Mouse (Mus musculus): Measurements from ENCODE around the gene Vars. TPM values are rescaled to one million over a fixed set of nuclear protein-coding genes. Genes with fewer than 3 reads are reported as not detected.

Gene Vars
- total and polyA plus RNA-seq, 2 experiments from 2014 or later = 40.9 to 97.8 TPM

GRCm38 (mm10) chr17:35007387-35007991, 6.7 kb downstream of the Vars start:
- Histone ChIP-seq H3K36me3 (ENCODE audit: insufficient read depth, low read length) (peaks cover 48% of the 10 kb centered on the region), H3K27ac (ENCODE audit: low read depth, low read length) (no peak overlapping the region), H3K4me2 (ENCODE audit: low read depth, low read length, poor library complexity, severe bottlenecking) (no peak overlapping the region), H3K27me3 (ENCODE audit: insufficient read depth, low read length) (no peaks in the 10 kb centered on the region), H3K9ac (replicated peaks; ENCODE audit: low read length, poor library complexity, severe bottlenecking) (no peak overlapping the region), H3K4me3 (ENCODE audit: low read depth, low read length) (no peak overlapping the region), H3K9me3 (ENCODE audit: low read length) (no peaks in the 10 kb centered on the region), H3K4me1 (ENCODE audit: insufficient read depth, low read length) (peaks cover 3% of the 10 kb centered on the region)
- ATAC-seq (ENCODE audit: low FRiP score) (no peak), DNase-seq (ENCODE audit: low spot score) (no peak)
- TF ChIP-seq CTCF (IDR thresholded peaks at IDR 0.05) = peak; percentile 34; the same call in 1 of the 2 replicates
- WGBS = 95% methylated on average over 7 of the region's 7 CpGs

- no peaks in the 10 kb centered on the region for H3K27me3 ChIP-seq (ENCODE audit: insufficient read depth, low read length)
- ATAC-seq (ENCODE audit: low FRiP score) = no peak
- no peak overlapping the region for H3K4me2 ChIP-seq (ENCODE audit: low read depth, low read length, poor library complexity, severe bottlenecking)
- no peak for DNase-seq (ENCODE audit: low spot score)
- WGBS = 85% methylated on average over 7 of the region's 7 CpGs
- no peaks in the 10 kb centered on the region for H3K9me3 ChIP-seq (ENCODE audit: low read length)
- peaks cover 66% of the 10 kb centered on the region for H3K36me3 ChIP-seq (ENCODE audit: insufficient read depth, low read length)
- TF ChIP-seq CTCF (IDR thresholded peaks at IDR 0.05) = no peak
- no peaks in the 10 kb centered on the region for H3K4me1 ChIP-seq (ENCODE audit: insufficient read depth, low read length)
- no peak overlapping the region for H3K9ac ChIP-seq (replicated peaks; ENCODE audit: low read length, poor library complexity, severe bottlenecking)
- no peak overlapping the region for H3K4me3 ChIP-seq (ENCODE audit: low read depth, low read length)
- H3K27ac ChIP-seq (ENCODE audit: low read depth, low read length) = no peak overlapping the region
Measured at GRCm38 (mm10) chr17:35009586-35009985, 8.8 kb downstream of the Vars start.

- H3K4me1 ChIP-seq (ENCODE audit: insufficient read depth, low read length) = no peaks in the 10 kb centered on the region
- H3K27ac ChIP-seq (ENCODE audit: low read depth, low read length) = no peak overlapping the region
- DNase-seq (ENCODE audit: low spot score) = no peak
- no peak for TF ChIP-seq CTCF (IDR thresholded peaks at IDR 0.05)
- no peak for ATAC-seq (ENCODE audit: low FRiP score)
- H3K9ac ChIP-seq (replicated peaks; ENCODE audit: low read length, poor library complexity, severe bottlenecking) = no peak overlapping the region
- no peaks in the 10 kb centered on the region for H3K9me3 ChIP-seq (ENCODE audit: low read length)
- WGBS = 92% methylated on average over 8 of the region's 8 CpGs
- no peak overlapping the region for H3K4me3 ChIP-seq (ENCODE audit: low read depth, low read length)
- no peak overlapping the region for H3K4me2 ChIP-seq (ENCODE audit: low read depth, low read length, poor library complexity, severe bottlenecking)
- H3K36me3 ChIP-seq (ENCODE audit: insufficient read depth, low read length) = peaks cover 71% of the 10 kb centered on the region
- no peaks in the 10 kb centered on the region for H3K27me3 ChIP-seq (ENCODE audit: insufficient read depth, low read length)
Measured at GRCm38 (mm10) chr17:35011440-35011839, 10.7 kb downstream of the Vars start.

GRCm38 (mm10) chr17:35012430-35012829, 11.6 kb downstream of the Vars start:
- Histone ChIP-seq H3K9me3 (ENCODE audit: low read length) (no peaks in the 10 kb centered on the region), H3K4me2 (ENCODE audit: low read depth, low read length, poor library complexity, severe bottlenecking) (no peak overlapping the region), H3K4me3 (ENCODE audit: low read depth, low read length) (no peak overlapping the region), H3K9ac (replicated peaks; ENCODE audit: low read length, poor library complexity, severe bottlenecking) (no peak overlapping the region), H3K27me3 (ENCODE audit: insufficient read depth, low read length) (no peaks in the 10 kb centered on the region), H3K4me1 (ENCODE audit: insufficient read depth, low read length) (no peaks in the 10 kb centered on the region), H3K36me3 (ENCODE audit: insufficient read depth, low read length) (peaks cover 72% of the 10 kb centered on the region), H3K27ac (ENCODE audit: low read depth, low read length) (no peak overlapping the region)
- DNase-seq (ENCODE audit: low spot score) (no peak), ATAC-seq (ENCODE audit: low FRiP score) (no peak)
- TF ChIP-seq CTCF (IDR thresholded peaks at IDR 0.05) = no peak
- 90% methylated on average over 13 of the region's 13 CpGs for WGBS

GRCm38 (mm10) chr17:35013221-35013620, 12.4 kb downstream of the Vars start:
- peaks cover 72% of the 10 kb centered on the region for H3K36me3 ChIP-seq (ENCODE audit: insufficient read depth, low read length)
- H3K4me2 ChIP-seq (ENCODE audit: low read depth, low read length, poor library complexity, severe bottlenecking) = no peak overlapping the region
- 86% methylated on average over 6 of the region's 6 CpGs for WGBS

GRCm38 (mm10) chr17:35015296-35015695, 14.5 kb downstream of the Vars start:
- no peak for TF ChIP-seq CTCF (IDR thresholded peaks at IDR 0.05)
- DNase-seq (ENCODE audit: low spot score) = no peak
- ATAC-seq (ENCODE audit: low FRiP score) = no peak
- no peak overlapping the region for H3K4me2 ChIP-seq (ENCODE audit: low read depth, low read length, poor library complexity, severe bottlenecking)
- no peaks in the 10 kb centered on the region for H3K9me3 ChIP-seq (ENCODE audit: low read length)
- H3K9ac ChIP-seq (replicated peaks; ENCODE audit: low read length, poor library complexity, severe bottlenecking) = no peak overlapping the region
- H3K4me1 ChIP-seq (ENCODE audit: insufficient read depth, low read length) = no peaks in the 10 kb centered on the region
- no peak overlapping the region for H3K4me3 ChIP-seq (ENCODE audit: low read depth, low read length)
- no peaks in the 10 kb centered on the region for H3K27me3 ChIP-seq (ENCODE audit: insufficient read depth, low read length)
- H3K27ac ChIP-seq (ENCODE audit: low read depth, low read length) = no peak overlapping the region
- H3K36me3 ChIP-seq (ENCODE audit: insufficient read depth, low read length) = peaks cover 60% of the 10 kb centered on the region
- WGBS = 93% methylated on average over 16 of the region's 16 CpGs

More at GRCm38 (mm10) chr17:35013221-35013620, 12.4 kb downstream of the Vars start:
- H3K9me3 ChIP-seq (ENCODE audit: low read length) = no peaks in the 10 kb centered on the region
- no peak for TF ChIP-seq CTCF (IDR thresholded peaks at IDR 0.05)
- H3K27me3 ChIP-seq (ENCODE audit: insufficient read depth, low read length) = no peaks in the 10 kb centered on the region
- H3K9ac ChIP-seq (replicated peaks; ENCODE audit: low read length, poor library complexity, severe bottlenecking) = no peak overlapping the region
- no peak for ATAC-seq (ENCODE audit: low FRiP score)
- no peak overlapping the region for H3K4me3 ChIP-seq (ENCODE audit: low read depth, low read length)
- no peak for DNase-seq (ENCODE audit: low spot score)
- H3K4me1 ChIP-seq (ENCODE audit: insufficient read depth, low read length) = no peaks in the 10 kb centered on the region
- H3K27ac ChIP-seq (ENCODE audit: low read depth, low read length) = no peak overlapping the region
